14 mouse cellular contexts compared by ENCODE assay signal in the genomic region with DNA sequence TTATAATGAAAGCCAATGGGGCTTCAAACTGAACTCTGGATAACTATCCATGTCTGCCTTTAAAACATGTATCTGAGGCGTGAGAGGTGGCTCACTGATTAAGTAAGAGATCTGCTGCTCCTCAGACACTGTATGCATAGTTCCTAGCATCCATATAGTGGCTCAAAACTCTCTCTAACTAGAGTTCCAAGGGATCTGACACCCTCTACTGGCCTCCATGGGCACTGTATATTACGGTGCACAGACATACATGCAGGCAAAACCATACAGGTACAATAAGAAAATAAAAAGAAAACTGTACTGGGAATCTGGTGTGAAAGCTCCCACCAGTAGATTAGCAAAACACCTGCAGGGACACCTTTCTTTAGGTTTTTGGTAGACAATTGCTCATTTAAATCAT.
A peak's percentile ranks its signal among the peaks of the same experiment; 100 is the strongest.
DNase-seq lines count a peak whose midpoint lies in the region; ATAC-seq and TF ChIP-seq lines count a peak whose summit lies in the region.
"Had no signal": no experiment of that assay in that cellular context is flagged by ENCODE, and none has a peak within 500 bp of the region (broad histone marks: within the 10 kb centered on the region; RNA-seq: fewer than 3 reads in every experiment).

No protein-coding gene starts in this region.

- no peaks in the 10 kb centered on the region for H3K79me2 ChIP-seq in CH12.LX (replicated peaks; ENCODE audit: control insufficient read depth, extremely low read depth, insufficient read depth, poor library complexity, severe bottlenecking)

- no peak overlapping the region for H3K4me2 ChIP-seq in liver, embryonic 14.5 days (ENCODE audit: low read depth)
- H3K4me2 ChIP-seq in liver, embryonic 11.5 days: no peak overlapping the region
- no peak overlapping the region for H3K4me2 ChIP-seq in CH12.LX (ENCODE audit: insufficient read depth, low read depth, poor library complexity, severe bottlenecking)
- no peak overlapping the region for H3K4me2 ChIP-seq in stomach, postnatal 0 days (replicated peaks; ENCODE audit: low read depth)
- H3K4me2 ChIP-seq: forebrain, embryonic 12.5 days; midbrain, embryonic 11.5 days had no signal

- in situ Hi-C loops in CH12.LX (cut with MboI; ENCODE audit: low pct_ligation_motif_present, low pct_unique_long_range_greater_than_20kb, low sequenced_read_pairs): no loop called here

- no peaks in the 10 kb centered on the region for H3K27me3 ChIP-seq in liver, embryonic 14.5 days (ENCODE audit: control insufficient read depth, insufficient read depth, low read length)
- no peaks in the 10 kb centered on the region for H3K27me3 ChIP-seq in liver, embryonic 11.5 days (replicated peaks; ENCODE audit: control insufficient read depth, insufficient read depth, low read length)
- H3K27me3 ChIP-seq in CH12.LX (replicated peaks): no peaks in the 10 kb centered on the region
- H3K27me3 ChIP-seq in stomach, postnatal 0 days (ENCODE audit: control insufficient read depth, insufficient read depth, low read length): no peaks in the 10 kb centered on the region
- H3K27me3 ChIP-seq: forebrain, embryonic 12.5 days had no signal

- ATAC-seq in liver, embryonic 14.5 days (ENCODE audit: insufficient read depth): 0 out of 2 replicates have a peak, but pooled peaks have one; percentile 35
- ATAC-seq in liver, embryonic 11.5 days (replicated peaks; ENCODE audit: low FRiP score): no peak
- no peak for ATAC-seq in stomach, postnatal 0 days (ENCODE audit: low FRiP score, low TSS enrichment)

- no peaks in the 10 kb centered on the region; a peak in 1 of 4 replicates for H3K4me1 ChIP-seq in liver, embryonic 14.5 days (replicated peaks; ENCODE audit: control insufficient read depth in 2 of 2, insufficient read depth in 2 of 2, low read length in 1 of 2)
- no peaks in the 10 kb centered on the region; the same call in 1 of the 2 replicates for H3K4me1 ChIP-seq in liver, embryonic 11.5 days (replicated peaks; ENCODE audit: control insufficient read depth, insufficient read depth, low read length)
- peaks cover 3 to 21% of the 10 kb centered on the region in 2 experiments for H3K4me1 ChIP-seq in CH12.LX (ENCODE audit: control insufficient read depth in 1 of 2, insufficient read depth in 2 of 2)
- H3K4me1 ChIP-seq in stomach, postnatal 0 days (replicated peaks; ENCODE audit: control insufficient read depth, insufficient read depth): no peaks in the 10 kb centered on the region
- H3K4me1 ChIP-seq: forebrain, embryonic 12.5 days had no signal

- TF ChIP-seq POLR2A in CH12.LX (IDR thresholded peaks at IDR 0.05; ENCODE audit: low read depth, low read length): no peak

- H3K9ac ChIP-seq in liver, embryonic 14.5 days (replicated peaks): no peak overlapping the region
- H3K9ac ChIP-seq in liver, embryonic 11.5 days (ENCODE audit: low read depth, low read length): no peak overlapping the region
- no peak overlapping the region for H3K9ac ChIP-seq in CH12.LX (ENCODE audit: insufficient read depth, low read depth)
- no peak overlapping the region for H3K9ac ChIP-seq in stomach, postnatal 0 days (ENCODE audit: low read length)
- H3K9ac ChIP-seq: forebrain, embryonic 12.5 days had no signal

- H3K27ac ChIP-seq in liver, embryonic 14.5 days: no peak overlapping the region
- no peak overlapping the region for H3K27ac ChIP-seq in liver, embryonic 11.5 days (ENCODE audit: low read depth, low read length)
- no peak overlapping the region for H3K27ac ChIP-seq in CH12.LX (ENCODE audit: insufficient read depth, low read depth)
- H3K27ac ChIP-seq in stomach, postnatal 0 days (replicated peaks): no peak overlapping the region
- H3K27ac ChIP-seq: forebrain, embryonic 12.5 days; kidney, postnatal 0 days; limb, embryonic 10.5 days had no signal

- dilution Hi-C loops in CH12.LX (cut with MboI; ENCODE audit: extremely low pct_ligation_motif_present, extremely low pct_unique_long_range_greater_than_20kb, low sequenced_read_pairs): no loop called here

- TF ChIP-seq RAD21 in CH12.LX (IDR thresholded peaks at IDR 0.05; ENCODE audit: low read depth, low read length): peak; percentile 58

- H3K36me3 ChIP-seq in liver, embryonic 14.5 days (replicated peaks; ENCODE audit: control insufficient read depth, insufficient read depth, low read depth): no peaks in the 10 kb centered on the region
- H3K36me3 ChIP-seq in liver, embryonic 11.5 days (ENCODE audit: control insufficient read depth, insufficient read depth, low read length): no peaks in the 10 kb centered on the region
- peaks cover 0 to 2% of the 10 kb centered on the region in 2 experiments for H3K36me3 ChIP-seq in CH12.LX (replicated peaks in 1 of 2; ENCODE audit: control insufficient read depth in 1 of 2, insufficient read depth in 1 of 2, low read length in 1 of 2)
- H3K36me3 ChIP-seq in stomach, postnatal 0 days (ENCODE audit: control insufficient read depth, insufficient read depth, low read length): no peaks in the 10 kb centered on the region
- H3K36me3 ChIP-seq: forebrain, embryonic 12.5 days; limb, embryonic 10.5 days had no signal

- H3K9me3 ChIP-seq in liver, embryonic 14.5 days (ENCODE audit: control insufficient read depth, low read length): no peaks in the 10 kb centered on the region
- no peaks in the 10 kb centered on the region for H3K9me3 ChIP-seq in liver, embryonic 11.5 days (ENCODE audit: control insufficient read depth, low read length)
- no peaks in the 10 kb centered on the region for H3K9me3 ChIP-seq in CH12.LX (replicated peaks; ENCODE audit: low read length)
- no peaks in the 10 kb centered on the region for H3K9me3 ChIP-seq in stomach, postnatal 0 days (ENCODE audit: control insufficient read depth, low read length)
- H3K9me3 ChIP-seq: forebrain, embryonic 12.5 days; limb, embryonic 10.5 days had no signal

- TF ChIP-seq EP300 in liver, embryonic 14.5 days (IDR thresholded peaks at IDR 0.05; ENCODE audit: low read depth): no peak
- TF ChIP-seq EP300 in CH12.LX (IDR thresholded peaks at IDR 0.05; ENCODE audit: low read length): no peak
- TF ChIP-seq EP300 in stomach, postnatal 0 days (optimal IDR thresholded peaks at IDR 0.05): no peak

- no peak overlapping the region for H3K4me3 ChIP-seq in liver, embryonic 14.5 days (ENCODE audit: insufficient read depth in 1 of 2, low read depth in 2 of 2, low read length in 2 of 2)
- no peak overlapping the region for H3K4me3 ChIP-seq in liver, embryonic 11.5 days (ENCODE audit: low read depth, low read length)
- no peak overlapping the region for H3K4me3 ChIP-seq in CH12.LX (replicated peaks in 1 of 3; ENCODE audit: low read depth in 2 of 3, low read length in 2 of 3, poor library complexity in 1 of 3)
- no peak overlapping the region for H3K4me3 ChIP-seq in stomach, postnatal 0 days (ENCODE audit: low read depth, low read length)
- H3K4me3 ChIP-seq: forebrain, embryonic 12.5 days; limb, embryonic 10.5 days; myocyte had no signal

- DNase-seq in liver, embryonic 14.5 days (ENCODE audit: low read depth in 3 of 3, low spot score in 3 of 3): no peak
- DNase-seq in liver, embryonic 11.5 days (ENCODE audit: low spot score): no peak
- DNase-seq in CH12.LX (ENCODE audit: extremely low read depth) (peak; percentile 16), ZHBTc4 (ENCODE audit: low read depth, low spot score) (peak; percentile 37)
- DNase-seq in stomach, postnatal 0 days (ENCODE audit: low spot score): no peak
- DNase-seq in right cerebral cortex, postnatal 25 days: no peak
- no peak for DNase-seq in kidney, postnatal 4 days
- DNase-seq: adrenal gland, postnatal 14 days; cerebellum, postnatal 36 days had no signal

- TF ChIP-seq CTCF in liver, embryonic 14.5 days (IDR thresholded peaks at IDR 0.05; ENCODE audit: low read depth): peak; percentile 32; the same call in 1 of the 2 replicates
- TF ChIP-seq CTCF in CH12.LX (conservative IDR thresholded peaks at IDR 0.05 in 1 of 2, IDR thresholded peaks at IDR 0.05 in 1 of 2; ENCODE audit: low read depth in 2 of 2, low read length in 2 of 2): peak in 1 of 2 experiments; percentile 59; a peak in 2 of 4 replicates
- TF ChIP-seq CTCF in stomach, postnatal 0 days (IDR thresholded peaks at IDR 0.05; ENCODE audit: low read depth): peak; percentile 34

- WGBS in liver, embryonic 14.5 days (ENCODE audit: insufficient replicate concordance): 68% methylated on average over 2 of the region's 2 CpGs
- 86% methylated on average over 2 of the region's 2 CpGs for WGBS in liver, embryonic 11.5 days
- 92% methylated on average over 2 of the region's 2 CpGs for WGBS in stomach, postnatal 0 days

TF ChIP-seq in CH12.LX, 34 proteins besides CTCF, POLR2A, EP300 and RAD21:
- TF ChIP-seq MAZ (IDR thresholded peaks at IDR 0.05; ENCODE audit: low read depth, low read length): no peak
- TF ChIP-seq SMC3 (IDR thresholded peaks at IDR 0.05; ENCODE audit: low read depth, low read length): peak; percentile 46

Comparison
In these comparisons a context has a peak if more than half of its experiments do, and no peak if none do; other contexts are left out.
1. DNase-seq: peak in CH12.LX (single experiment) and ZHBTc4 (single experiment); none in liver, embryonic 14.5 days (0 of 3), liver, embryonic 11.5 days (single experiment), stomach, postnatal 0 days (single experiment), right cerebral cortex, postnatal 25 days (single experiment) and kidney, postnatal 4 days (0 of 2).